Mouse (Mus musculus) G1E (cell line): Measurements from ENCODE around the gene Defb20. TPM values are rescaled to one million over a fixed set of nuclear protein-coding genes. Genes with fewer than 3 reads are reported as not detected.

Experiments
- ATAC-seq: 2 replicates; pipeline ENCODE4 v1.8.0; 2016; ENCODE audit warnings: mild to moderate bottlenecking; ENCODE audit not compliant: insufficient number of reproducible peaks, poor library complexity, low FRiP score, severe bottlenecking; ENCODE audit errors: extremely low read depth
- DNase-seq: peaks from one replicate; pipeline ENCODE4 v3.0.0; 2012; ENCODE audit warnings: low spot score
- H3K27me3 ChIP-seq: 2 replicates; pipeline ENCODE4 v1.6.1; 2012; ENCODE audit warnings: mild to moderate bottlenecking, low read length, inconsistent platforms; ENCODE audit not compliant: insufficient read depth
- H3K36me3 ChIP-seq: replicated peaks from 2 replicates; pipeline ENCODE3; 2012; ENCODE audit warnings: mild to moderate bottlenecking, inconsistent platforms
- H3K4me1 ChIP-seq: 2 replicates; pipeline ENCODE4 v1.6.1; 2012; ENCODE audit warnings: low read depth, low read length, inconsistent platforms, mixed read lengths; ENCODE audit not compliant: insufficient read depth
- H3K4me3 ChIP-seq: 2 replicates; pipeline ENCODE4 v1.5.1; 2012; ENCODE audit warnings: low read depth, mild to moderate bottlenecking, inconsistent platforms, low read length, moderate library complexity, mixed read lengths
- H3K9me3 ChIP-seq: replicated peaks from 2 replicates; pipeline ENCODE4 v1.6.1; 2012; ENCODE audit warnings: inconsistent platforms
- CTCF ChIP-seq: IDR thresholded peaks from 2 replicates; pipeline ENCODE4 v1.5.1; 2012; ENCODE audit warnings: low read depth, low read length, inconsistent platforms, mixed read lengths
- GATA1 ChIP-seq: IDR thresholded peaks from 2 replicates; pipeline ENCODE4 v1.6.1; 2012; ENCODE audit warnings: borderline replicate concordance, low read length, inconsistent platforms, mixed read lengths
- GATA2 ChIP-seq: IDR thresholded peaks from 2 replicates; pipeline ENCODE4 v1.6.1; 2012; ENCODE audit warnings: low read depth, low read length, inconsistent platforms, borderline replicate concordance
- POLR2AphosphoS5 ChIP-seq: IDR thresholded peaks from 2 replicates; pipeline ENCODE4 v1.6.1; 2012; ENCODE audit warnings: low read depth, low read length, inconsistent platforms; ENCODE audit not compliant: insufficient replicate concordance
- TAL1 ChIP-seq: conservative IDR thresholded peaks from 2 replicates; pipeline ENCODE4 v1.6.1; 2012; ENCODE audit warnings: low read depth, low read length, inconsistent platforms, mixed read lengths
- polyA plus RNA-seq: library from polyadenylated mRNA; stranded (reverse); fragments of >175 nt; gene quantifications from 2 replicates; pipeline ENCODE4 v1.2.3, GENCODE M21; 2012
- total RNA-seq, 2 experiments: library from RNA; stranded (forward) in 1 of 2; stranded (reverse) in 1 of 2; fragments of 200-1000 nt in 1 of 2; fragments of >200 nt in 1 of 2; fragmentation: Nextera tagmentation in 1 of 2; gene quantifications; 2 replicates each; pipeline ENCODE4 v1.2.3; 2014 to 2017

Defb20 gene
- total and polyA plus RNA-seq, 3 experiments, result 0.22 TPM; not detected in 2

DNA sequence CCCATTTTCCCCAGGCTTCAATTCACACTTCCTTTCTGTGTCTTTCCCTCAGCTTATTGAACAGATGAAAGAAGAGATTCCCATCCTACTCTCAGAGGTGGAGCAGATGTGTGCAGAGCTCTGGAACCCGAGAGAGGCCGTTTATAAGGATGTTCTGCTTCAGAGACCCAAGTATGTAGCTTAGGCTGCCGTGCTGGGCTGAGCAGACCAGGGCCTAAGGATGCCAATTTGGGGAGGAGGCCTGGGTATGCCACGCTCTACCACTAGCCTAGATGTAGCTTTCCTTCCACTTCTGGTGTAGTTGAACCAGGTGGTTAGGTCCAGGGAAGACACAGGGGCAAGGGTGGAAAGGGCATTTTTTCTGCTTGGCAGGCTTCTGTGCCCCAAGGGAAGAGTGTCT is 34.5 kb upstream of the Defb20 start:
- DNase-seq (no peak), ATAC-seq (no peak)
- no peak overlapping the region for H3K4me3 ChIP-seq
- peaks cover 6% of the 10 kb centered on the region; the same call in 1 of the 2 replicates for H3K27me3 ChIP-seq
- TF ChIP-seq GATA1, result no peak
- TF ChIP-seq CTCF, result no peak
- TF ChIP-seq TAL1, result no peak
- no peak for TF ChIP-seq GATA2
- TF ChIP-seq POLR2AphosphoS5, result no peak
- peaks cover 51% of the 10 kb centered on the region for H3K36me3 ChIP-seq
- H3K4me1 ChIP-seq, result peaks cover 42% of the 10 kb centered on the region
- H3K9me3 ChIP-seq, result no peaks in the 10 kb centered on the region

DNA sequence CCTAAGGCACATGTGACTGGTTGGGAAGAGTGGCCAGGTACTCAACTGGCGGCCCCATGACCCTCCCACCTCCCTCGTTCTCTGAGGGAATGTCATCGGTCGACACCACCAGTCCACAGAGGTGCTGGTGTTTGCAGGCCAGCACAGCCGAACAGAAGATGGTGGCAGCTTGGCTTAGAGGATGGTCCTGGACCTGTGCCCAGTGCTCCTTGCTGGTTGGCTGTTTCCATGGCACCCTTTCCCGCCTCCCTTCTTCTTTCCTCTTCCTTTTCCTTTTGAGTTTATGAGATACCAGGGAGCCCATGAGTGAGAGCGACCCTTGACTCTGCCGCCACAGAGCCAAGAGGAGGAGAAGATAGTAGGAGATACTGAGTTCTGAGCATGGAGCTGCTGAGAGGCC is 33.6 kb upstream of the Defb20 start:
- Histone ChIP-seq H3K4me1 (peaks cover 40% of the 10 kb centered on the region), H3K36me3 (peaks cover 51% of the 10 kb centered on the region), H3K27me3 (peaks cover 6% of the 10 kb centered on the region; the same call in 1 of the 2 replicates), H3K9me3 (no peaks in the 10 kb centered on the region), H3K4me3 (no peak overlapping the region)
- ATAC-seq (no peak), DNase-seq (no peak)
- TF ChIP-seq GATA2 (no peak), GATA1 (no peak), CTCF (no peak), POLR2AphosphoS5 (no peak), TAL1 (no peak)

DNA sequence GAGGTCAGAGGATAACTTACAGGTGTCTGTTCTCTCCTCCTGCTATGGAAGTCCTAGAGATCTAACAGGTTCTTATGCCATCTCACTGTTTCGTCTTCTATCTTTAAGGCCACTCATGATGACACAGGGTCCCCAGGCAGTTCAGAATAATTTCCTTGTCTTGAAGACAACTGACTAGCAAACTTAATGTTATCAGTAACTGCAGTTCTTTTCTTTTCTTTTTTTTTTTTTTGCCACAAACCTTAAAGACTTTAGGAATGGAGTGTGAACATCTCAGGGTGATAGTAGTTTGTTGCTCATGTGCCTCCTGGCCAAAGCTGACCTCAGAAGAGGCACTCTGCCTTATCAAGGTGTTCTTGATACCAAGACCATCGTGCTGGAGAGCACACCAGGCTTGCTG is 30.2 kb upstream of the Defb20 start:
- ATAC-seq (peak; percentile 8; the same call in 1 of the 2 replicates), DNase-seq (no peak)
- H3K36me3 ChIP-seq, result peaks cover 27% of the 10 kb centered on the region
- H3K27me3 ChIP-seq, result peaks cover 4% of the 10 kb centered on the region; the same call in 1 of the 2 replicates
- TF ChIP-seq GATA2, result no peak
- no peak for TF ChIP-seq POLR2AphosphoS5
- no peak for TF ChIP-seq CTCF
- TF ChIP-seq GATA1, result no peak
- no peak for TF ChIP-seq TAL1
- H3K4me1 ChIP-seq, result peaks cover 37% of the 10 kb centered on the region
- no peak overlapping the region for H3K4me3 ChIP-seq
- H3K9me3 ChIP-seq, result no peaks in the 10 kb centered on the region

DNA sequence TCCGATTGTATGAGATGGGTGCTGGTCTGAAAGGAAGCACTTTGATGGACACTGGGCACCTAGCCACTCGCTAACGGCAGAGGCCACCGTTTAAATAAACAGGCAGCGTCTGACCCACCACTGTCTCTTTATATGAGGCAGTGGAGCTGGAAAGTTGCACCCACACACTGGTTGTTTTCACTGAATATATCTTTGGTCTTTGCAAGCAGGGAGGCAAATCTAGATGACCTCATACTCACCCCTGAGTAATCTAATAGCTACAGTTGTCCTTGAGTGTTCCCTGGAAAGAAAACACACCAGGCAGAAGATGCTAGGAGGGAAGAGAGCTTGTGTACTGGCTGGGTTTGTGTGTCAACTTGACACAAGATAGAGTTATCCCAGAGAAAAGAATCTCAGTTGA is 29.4 kb upstream of the Defb20 start:
- TF ChIP-seq GATA2 (no peak), POLR2AphosphoS5 (no peak), CTCF (no peak), TAL1 (no peak), GATA1 (no peak)
- Histone ChIP-seq H3K27me3 (peaks cover 9% of the 10 kb centered on the region; the same call in 1 of the 2 replicates), H3K4me3 (no peak overlapping the region), H3K36me3 (peaks cover 19% of the 10 kb centered on the region), H3K4me1 (peaks cover 35% of the 10 kb centered on the region), H3K9me3 (no peaks in the 10 kb centered on the region)
- DNase-seq, result no peak
- no peak for ATAC-seq

DNA sequence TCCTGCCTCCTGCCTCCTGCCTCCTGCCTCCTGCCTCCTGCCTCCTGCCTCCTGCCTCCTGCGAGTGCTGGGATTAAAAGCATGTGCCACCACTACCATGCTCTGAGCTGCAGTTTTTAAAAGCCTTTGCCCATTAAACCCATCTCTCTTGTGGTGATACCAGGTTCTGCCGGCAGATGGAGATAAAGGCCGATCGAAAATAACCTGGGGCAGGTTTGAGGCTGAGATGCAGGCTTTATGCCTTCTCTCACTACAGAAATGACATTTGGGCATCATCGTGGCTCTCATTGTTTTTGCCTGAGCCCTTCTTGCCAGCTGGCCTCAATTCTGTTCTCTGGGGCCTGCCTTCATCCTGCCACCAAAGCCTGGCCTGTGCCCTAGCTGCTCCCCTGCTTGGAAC is 26.6 kb upstream of the Defb20 start:
- H3K9me3 ChIP-seq, result no peaks in the 10 kb centered on the region
- H3K27me3 ChIP-seq, result peaks cover 7% of the 10 kb centered on the region
- peak; percentile 36 for DNase-seq
- peaks cover 24% of the 10 kb centered on the region for H3K4me1 ChIP-seq
- no peak overlapping the region for H3K4me3 ChIP-seq
- no peaks in the 10 kb centered on the region for H3K36me3 ChIP-seq
- ATAC-seq, result no peak
- TF ChIP-seq CTCF (no peak), TAL1 (no peak), GATA1 (no peak), GATA2 (no peak), POLR2AphosphoS5 (no peak)

DNA sequence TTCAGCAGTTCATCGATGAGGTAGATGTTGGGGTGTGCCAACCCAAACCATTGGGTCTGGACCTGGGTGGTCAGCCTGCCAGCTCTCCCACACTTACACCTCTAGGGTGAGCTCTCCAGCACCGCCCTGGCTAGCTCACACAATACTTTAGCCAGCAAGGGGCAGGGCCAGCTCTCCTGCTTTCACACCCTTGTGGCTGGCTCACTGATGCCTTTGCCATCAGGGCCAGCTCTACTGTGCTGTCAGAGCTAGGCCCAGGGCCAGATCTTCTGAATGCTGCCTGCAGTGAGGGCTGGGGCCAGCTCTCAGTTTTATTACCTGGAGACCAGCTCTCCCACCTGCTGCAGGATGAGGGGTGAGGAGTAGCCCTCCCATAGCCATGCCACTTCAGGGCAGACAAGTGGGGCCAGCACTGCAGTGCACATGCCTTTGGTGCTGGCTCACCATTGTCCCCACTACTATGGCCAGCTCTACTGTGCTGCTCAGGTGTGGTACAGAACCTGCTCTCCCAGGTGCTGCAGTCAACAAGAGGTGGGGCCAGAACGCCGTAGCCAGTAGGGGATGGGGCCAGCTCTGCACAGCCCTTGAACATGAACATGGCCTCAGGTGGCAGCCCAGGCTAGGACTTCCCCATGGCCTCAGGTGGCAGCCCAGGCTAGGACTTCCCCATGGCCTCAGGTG is 24.6 kb upstream of the Defb20 start:
- H3K36me3 ChIP-seq, result no peaks in the 10 kb centered on the region
- H3K27me3 ChIP-seq, result peaks cover 10% of the 10 kb centered on the region
- no peak overlapping the region for H3K4me3 ChIP-seq
- no peak for ATAC-seq
- TF ChIP-seq POLR2AphosphoS5, result no peak
- no peak for TF ChIP-seq GATA1
- no peak for TF ChIP-seq GATA2
- TF ChIP-seq CTCF, result no peak
- no peak for TF ChIP-seq TAL1
- no peaks in the 10 kb centered on the region for H3K9me3 ChIP-seq
- DNase-seq, result no peak
- H3K4me1 ChIP-seq, result peaks cover 7% of the 10 kb centered on the region
